Mouse (Mus musculus) mesoderm, embryonic 11.5 days (tissue): Measurements from ENCODE around the gene Il10.
A peak's percentile ranks its signal among the peaks of the same experiment; 100 is the strongest.

Experiments
- DNase-seq: peaks from one replicate; pipeline ENCODE4 v3.0.0-alpha.2; 2012; ENCODE audit warnings: low read depth, low spot score

The Il10 gene

DNA sequence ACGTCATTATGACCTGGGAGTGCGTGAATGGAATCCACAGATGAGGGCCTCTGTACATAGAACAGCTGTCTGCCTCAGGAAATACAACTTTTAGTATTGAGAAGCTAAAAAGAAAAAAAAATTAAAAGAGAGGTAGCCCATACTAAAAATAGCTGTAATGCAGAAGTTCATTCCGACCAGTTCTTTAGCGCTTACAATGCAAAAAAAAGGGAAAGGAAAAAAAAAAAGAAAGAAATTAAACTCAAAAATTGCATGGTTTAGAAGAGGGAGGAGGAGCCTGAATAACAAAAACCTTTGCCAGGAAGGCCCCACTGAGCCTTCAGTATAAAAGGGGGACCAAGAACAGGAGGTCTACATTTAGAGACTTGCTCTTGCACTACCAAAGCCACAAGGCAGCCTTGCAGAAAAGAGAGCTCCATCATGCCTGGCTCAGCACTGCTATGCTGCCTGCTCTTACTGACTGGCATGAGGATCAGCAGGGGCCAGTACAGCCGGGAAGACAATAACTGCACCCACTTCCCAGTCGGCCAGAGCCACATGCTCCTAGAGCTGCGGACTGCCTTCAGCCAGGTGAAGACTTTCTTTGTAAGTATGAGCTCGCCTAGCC lies at the start of gene Il10:
Il10 (plus strand) TSS at position 354 of the 607 bp plus-strand sequence.
- no peak for DNase-seq

DNA sequence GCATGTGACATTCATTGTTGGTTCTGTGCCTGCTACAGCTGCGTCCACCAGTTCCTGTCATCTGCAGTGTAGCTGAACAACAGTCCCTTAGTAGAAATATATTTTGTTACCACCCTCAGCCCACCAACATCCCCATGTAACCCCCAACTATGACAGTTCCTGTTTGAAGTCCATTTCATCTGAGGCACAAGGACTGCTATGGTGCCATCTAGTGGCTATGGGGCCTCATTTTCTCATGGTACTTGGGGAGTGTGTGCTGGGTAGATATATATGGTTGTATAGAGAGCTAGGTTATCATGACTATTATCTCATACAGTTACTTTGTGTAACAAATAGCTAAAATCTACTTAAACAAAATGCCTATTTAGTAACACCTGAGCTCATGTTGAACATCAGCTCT lies 40.2 kb upstream of the Il10 start:
- DNase-seq = peak; percentile 50

- peak; percentile 9 for DNase-seq
Observed at GRCm38 (mm10) chr1:130984441-130984840, 35.2 kb upstream of the Il10 start.

GRCm38 (mm10) chr1:130987001-130987400 lies 32.6 kb upstream of the Il10 start:
- no peak for DNase-seq

GRCm38 (mm10) chr1:130987418-130987817 lies 32.2 kb upstream of the Il10 start:
- no peak for DNase-seq

DNA sequence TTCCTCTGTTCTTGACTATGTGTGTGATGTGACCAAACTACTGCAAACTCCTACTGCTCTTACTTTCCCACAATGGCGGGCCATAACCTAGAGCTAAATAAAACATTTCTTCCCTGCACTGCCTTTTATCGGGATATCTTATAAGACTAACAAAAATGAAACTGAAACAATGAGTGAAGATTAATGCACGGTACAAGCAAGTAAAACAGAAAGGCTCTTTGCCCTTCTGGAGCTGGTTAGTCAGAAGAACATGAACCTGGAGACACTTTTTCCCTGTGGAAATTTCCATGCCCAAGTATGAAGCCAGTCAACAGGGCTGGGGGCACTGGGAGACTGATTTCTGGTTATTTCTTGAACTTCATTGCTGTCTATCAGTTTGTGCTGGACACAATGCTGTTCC lies 30.3 kb upstream of the Il10 start:
- DNase-seq = no peak

GRCm38 (mm10) chr1:130990448-130990847 lies 29.2 kb upstream of the Il10 start:
- DNase-seq = no peak

- no peak for DNase-seq
Observed at GRCm38 (mm10) chr1:130993574-130994154, 26.0 kb upstream of the Il10 start.

GRCm38 (mm10) chr1:130995515-130995914 lies 24.1 kb upstream of the Il10 start:
- peak; percentile 6 for DNase-seq

DNA sequence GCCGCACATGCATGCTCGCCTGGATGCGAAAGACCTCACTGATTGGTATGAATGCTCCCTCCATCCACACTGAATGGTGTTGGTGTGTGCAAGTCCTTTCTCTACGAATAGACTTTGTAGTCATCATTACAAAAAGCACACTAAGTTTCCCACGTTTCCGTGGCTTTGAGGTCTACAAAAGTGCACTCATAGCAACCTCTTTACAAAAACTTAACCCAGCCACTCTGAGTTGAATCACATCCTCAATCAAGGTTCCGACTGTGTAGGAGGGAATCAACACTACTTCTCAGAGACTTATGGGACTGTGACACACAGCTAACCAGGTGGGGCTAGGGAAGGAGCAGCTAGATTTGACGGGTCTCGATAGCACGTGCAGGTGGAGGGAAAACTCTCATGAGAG lies 23.3 kb upstream of the Il10 start:
- DNase-seq = no peak

- no peak for DNase-seq
Observed at GRCm38 (mm10) chr1:130997441-130997840, 22.2 kb upstream of the Il10 start.

GRCm38 (mm10) chr1:130998321-130998720 lies 21.3 kb upstream of the Il10 start:
- no peak for DNase-seq

GRCm38 (mm10) chr1:130999708-131000107 lies 19.9 kb upstream of the Il10 start:
- DNase-seq = no peak

GRCm38 (mm10) chr1:131000296-131000695 lies 19.3 kb upstream of the Il10 start:
- DNase-seq = no peak

- DNase-seq = no peak
Observed at GRCm38 (mm10) chr1:131002561-131002960, 17.1 kb upstream of the Il10 start.

DNA sequence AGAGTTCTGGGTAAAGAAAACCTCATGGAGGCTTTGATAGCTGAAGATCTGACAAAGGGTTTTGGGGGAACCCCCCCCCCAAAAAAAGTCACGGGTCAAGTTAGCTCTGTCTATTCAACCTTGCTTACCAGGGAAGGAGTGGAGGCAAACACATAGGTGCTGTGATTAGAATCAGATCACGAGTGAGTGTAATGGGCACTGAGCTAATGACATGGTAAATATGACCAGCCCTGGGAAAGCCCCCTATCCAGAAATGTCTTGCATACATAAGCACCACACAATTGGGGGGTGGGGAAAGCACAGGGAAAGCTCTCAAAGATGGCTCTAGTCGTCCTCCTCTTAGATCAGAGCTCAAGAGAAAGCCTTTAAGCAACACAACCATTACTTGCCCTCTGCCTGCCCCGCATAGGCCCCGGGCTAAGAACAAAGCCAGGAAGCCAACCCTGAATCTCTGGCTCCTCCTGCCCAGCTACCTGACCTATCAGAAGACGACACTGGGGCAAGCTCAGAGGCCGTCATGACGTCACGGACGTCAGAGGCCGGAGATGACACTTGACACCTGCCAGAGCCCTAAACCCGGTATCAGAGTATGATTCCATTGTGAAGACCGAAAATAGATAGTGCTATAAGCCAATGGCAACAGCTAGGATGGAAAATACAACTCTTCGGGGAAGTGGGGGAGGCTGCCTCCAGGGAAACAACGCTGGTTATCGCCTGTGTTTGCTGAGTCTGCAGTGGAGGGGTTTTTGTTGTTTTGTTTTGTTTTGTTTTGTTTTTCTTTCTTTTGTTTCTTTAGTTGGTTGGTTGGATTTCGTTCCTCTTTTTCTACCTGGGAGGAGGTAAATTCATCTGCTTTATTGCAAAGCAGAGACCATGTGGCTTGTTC lies 16.4 kb upstream of the Il10 start:
- DNase-seq = peak; percentile 48

- no peak for DNase-seq
Observed at GRCm38 (mm10) chr1:131006069-131006468, 13.6 kb upstream of the Il10 start.

- no peak for DNase-seq
Observed at GRCm38 (mm10) chr1:131010201-131011153, 9.2 kb upstream of the Il10 start.

- no peak for DNase-seq
Observed at GRCm38 (mm10) chr1:131012494-131012893, 7.2 kb upstream of the Il10 start.

DNA sequence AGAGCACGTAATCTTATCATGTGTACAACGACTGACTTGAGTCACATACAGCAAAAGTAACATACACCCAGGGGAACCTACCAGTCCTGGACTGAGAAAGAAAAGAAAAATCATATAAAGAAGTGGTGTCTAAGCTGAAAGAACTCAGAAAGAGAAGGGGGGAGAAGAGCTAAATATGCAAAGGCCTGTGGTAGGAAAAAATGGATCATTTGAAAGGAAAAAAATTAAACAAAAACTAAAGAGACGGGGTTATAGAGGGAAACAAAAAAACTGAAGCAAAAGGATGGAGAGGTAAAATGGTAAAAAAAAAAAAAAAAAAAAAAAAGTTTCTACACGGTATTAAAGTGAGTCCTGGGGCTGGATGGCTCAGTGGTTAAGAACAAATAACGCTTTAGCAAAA lies 5.7 kb upstream of the Il10 start:
- no peak for DNase-seq

DNA sequence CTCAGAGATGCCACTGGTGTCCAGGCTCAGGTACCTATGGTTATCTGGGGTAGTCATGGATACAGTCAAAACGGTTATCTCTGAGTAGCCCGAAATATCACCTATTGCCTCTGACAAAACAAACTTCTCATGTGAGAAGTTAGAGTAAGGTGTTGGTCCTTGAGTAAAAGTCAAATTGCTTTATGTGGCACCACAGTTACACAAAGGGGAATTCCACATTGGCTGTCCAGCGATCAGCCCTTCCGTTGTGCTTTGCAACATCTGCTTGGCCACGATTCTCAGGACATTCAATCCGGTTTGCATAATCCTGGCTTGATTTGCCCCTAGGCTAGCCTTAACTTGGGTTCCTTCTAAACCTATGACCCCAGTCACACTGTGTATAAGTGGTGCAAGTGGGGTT lies 4.4 kb upstream of the Il10 start:
- DNase-seq = no peak

DNA sequence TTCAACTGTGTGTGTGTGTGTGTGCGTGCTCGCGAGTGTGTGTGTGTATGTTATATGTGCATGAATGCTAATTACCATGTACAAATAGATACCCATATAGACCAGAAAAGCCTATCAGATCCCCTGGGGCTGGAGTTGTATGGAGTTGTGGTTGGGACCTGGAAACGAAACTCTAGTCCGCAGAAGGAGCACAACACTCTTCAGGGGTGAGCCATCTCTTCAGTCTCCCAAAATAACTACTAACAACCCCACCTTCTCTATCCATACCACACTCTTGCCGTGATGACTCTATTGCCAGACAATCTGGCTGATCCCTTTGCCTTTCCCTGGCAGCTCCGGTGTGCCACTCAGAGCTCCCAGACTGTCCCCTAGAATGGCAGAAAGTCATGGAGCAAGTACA lies 3.8 kb upstream of the Il10 start:
- DNase-seq = no peak
